Mouse (Mus musculus) midbrain, embryonic 11.5 days (tissue): Measurements from ENCODE around the gene Ogfod3. TPM values are rescaled to one million over a fixed set of nuclear protein-coding genes. Genes with fewer than 3 reads are reported as not detected.

Experiments
- ATAC-seq: fragments of 200-750 bp; cut with Nextera tagmentation; 2 replicates; pipeline ENCODE4 v1.8.0; 2017; ENCODE audit warnings: moderate TSS enrichment, moderate library complexity; ENCODE audit not compliant: low FRiP score
- DNase-seq: peaks from one replicate; pipeline ENCODE4 v3.0.0; 2015; ENCODE audit warnings: low spot score; ENCODE audit errors: missing footprints
- H3K27ac ChIP-seq: fragments of 300-500 bp; sonication (generic); 2 replicates; pipeline ENCODE4 v1.5.1; 2014; ENCODE audit warnings: low read depth, low read length
- H3K27me3 ChIP-seq: fragments of 300-500 bp; sonication (generic); 2 replicates; pipeline ENCODE4 v1.6.1; 2014; ENCODE audit warnings: mild to moderate bottlenecking, low read length, moderate library complexity, mixed read lengths; ENCODE audit not compliant: control insufficient read depth, insufficient read depth
- H3K36me3 ChIP-seq: fragments of 300-500 bp; sonication (generic); 2 replicates; pipeline ENCODE4 v1.6.1; 2014; ENCODE audit warnings: mild to moderate bottlenecking, low read length, moderate library complexity, mixed read lengths; ENCODE audit not compliant: control insufficient read depth, insufficient read depth
- H3K4me1 ChIP-seq: fragments of 300-500 bp; sonication (generic); 2 replicates; pipeline ENCODE4 v1.6.1; 2014; ENCODE audit warnings: low read length; ENCODE audit not compliant: control insufficient read depth, insufficient read depth
- H3K4me2 ChIP-seq: fragments of 300-500 bp; sonication (generic); 2 replicates; pipeline ENCODE4 v1.6.1; 2014; ENCODE audit warnings: mild to moderate bottlenecking, moderate library complexity
- H3K4me3 ChIP-seq: fragments of 300-500 bp; sonication (generic); 2 replicates; pipeline ENCODE4 v1.5.1; 2014; ENCODE audit warnings: low read depth, low read length
- H3K9ac ChIP-seq: fragments of 300-500 bp; sonication (generic); 2 replicates; pipeline ENCODE4 v1.6.1; 2014; ENCODE audit warnings: low read length
- H3K9me3 ChIP-seq: fragments of 300-500 bp; sonication (generic); 2 replicates; pipeline ENCODE4 v1.6.1; 2016; ENCODE audit warnings: low read length; ENCODE audit not compliant: control insufficient read depth
- WGBS: fragments of 180-500 bp; shearing (Covaris S2); extraction: QIAGEN DNeasy Blood & Tissue Kit; methylation state at CpG from one replicate; pipeline ENCODE4 v1.1.7; 2014; 5-methylcytosine and 5-hydroxymethylcytosine counted together
- polyA plus RNA-seq: library from polyadenylated mRNA; unstranded; fragments of >200 nt; fragmentation: Nextera tagmentation; extraction: Ambion mirVana; gene quantifications from 2 replicates; pipeline ENCODE4 v1.2.1, GENCODE M21; 2014

The Ogfod3 gene
- polyA plus RNA-seq, 1 experiment from 2014 or later = 21.5 TPM

DNA sequence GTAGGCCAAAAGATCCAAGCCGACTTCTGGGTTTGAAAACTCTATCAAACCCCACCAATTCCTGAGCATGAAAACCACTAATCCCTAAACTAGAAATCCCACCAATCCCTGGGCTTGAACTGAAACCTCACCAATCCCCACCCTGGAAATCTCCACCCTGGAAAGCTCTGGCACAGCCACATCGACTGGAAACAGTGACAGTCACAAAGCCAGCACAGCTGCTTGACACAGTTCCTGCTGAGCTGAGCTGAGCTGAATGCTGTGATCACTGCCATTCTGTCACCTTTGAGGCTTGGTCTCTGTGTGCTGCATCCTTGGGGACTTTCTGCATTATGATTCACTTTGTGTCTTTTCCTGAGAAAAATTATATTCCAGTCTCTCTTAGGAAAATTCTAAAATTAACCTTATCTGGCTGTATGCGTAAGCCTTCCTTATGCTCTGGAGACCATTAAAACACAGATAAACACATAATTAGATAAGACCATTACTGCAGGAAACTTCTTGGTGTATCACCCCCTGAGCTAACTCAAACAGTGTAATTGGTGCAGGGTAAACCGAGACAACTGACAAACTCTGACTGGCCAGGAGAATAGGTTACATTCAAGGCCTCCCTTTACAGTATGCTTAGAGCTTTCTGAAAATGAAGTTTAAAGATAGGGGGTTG is 27.2 kb upstream of the Ogfod3 start:
- no peak for DNase-seq
- no peaks in the 10 kb centered on the region for H3K27me3 ChIP-seq
- no peak for ATAC-seq
- H3K36me3 ChIP-seq = no peaks in the 10 kb centered on the region
- no peak overlapping the region for H3K4me3 ChIP-seq
- H3K9ac ChIP-seq = no peak overlapping the region
- no peak overlapping the region for H3K27ac ChIP-seq
- no peaks in the 10 kb centered on the region for H3K9me3 ChIP-seq
- H3K4me2 ChIP-seq = no peak overlapping the region
- 48% methylated on average over 4 of the region's 4 CpGs for WGBS
- peaks cover 17% of the 10 kb centered on the region for H3K4me1 ChIP-seq

DNA sequence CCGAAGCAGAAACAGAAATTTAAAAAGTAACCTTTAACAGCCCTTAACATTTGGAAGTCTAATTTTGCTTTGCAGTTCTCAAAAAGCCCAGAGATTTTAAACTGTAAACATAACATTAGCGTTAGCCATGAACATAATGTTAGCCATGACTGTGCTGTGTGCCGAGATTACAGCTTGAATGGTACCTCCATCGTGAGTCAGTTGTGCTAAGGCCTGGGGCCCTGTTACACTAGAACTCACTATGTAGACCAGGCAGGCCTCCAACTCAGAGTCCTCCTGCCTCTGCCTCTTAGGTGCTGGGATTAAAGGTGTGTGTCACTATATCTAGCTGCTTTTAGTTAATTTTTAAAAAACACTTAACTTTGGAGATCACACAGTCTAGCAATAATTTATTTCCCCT is 26.7 kb upstream of the Ogfod3 start:
- Histone ChIP-seq H3K27me3 (no peaks in the 10 kb centered on the region), H3K36me3 (no peaks in the 10 kb centered on the region), H3K9me3 (no peaks in the 10 kb centered on the region), H3K4me3 (no peak overlapping the region), H3K4me2 (no peak overlapping the region), H3K9ac (no peak overlapping the region), H3K27ac (no peak overlapping the region), H3K4me1 (peaks cover 14% of the 10 kb centered on the region)
- DNase-seq (no peak), ATAC-seq (no peak)
- 85% methylated on average over 4 of the region's 4 CpGs for WGBS

DNA sequence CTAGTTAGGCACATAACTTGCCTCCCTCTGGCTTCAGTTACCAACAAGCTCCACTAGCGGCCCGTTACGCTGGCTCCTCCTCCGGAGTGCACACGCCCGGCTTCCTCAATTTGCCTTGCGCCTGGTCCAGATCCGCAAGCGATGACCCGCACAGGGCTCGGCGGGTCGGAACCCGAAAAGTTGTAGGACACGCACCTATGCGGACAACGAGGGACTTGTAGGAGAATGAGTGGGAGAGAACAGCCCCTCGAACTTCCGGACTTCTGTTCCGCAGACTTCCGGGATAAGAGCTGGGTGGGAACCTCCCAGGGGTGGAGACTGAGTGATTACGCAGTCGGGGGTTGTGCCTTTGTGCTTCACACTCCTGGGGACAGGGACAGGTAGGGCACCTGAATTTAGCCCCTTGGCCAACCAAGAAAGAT is 24.5 kb upstream of the Ogfod3 start, which contains the start of gene Cybc1:
Cybc1 (minus strand) TSS at position 305 of the 422 bp plus-strand sequence.
- Histone ChIP-seq H3K9me3 (no peaks in the 10 kb centered on the region), H3K4me3 (peak within 1 kb of the TSS; percentile 77), H3K4me2 (peak within 1 kb of the TSS; percentile 84), H3K36me3 (peaks cover 14% of the 10 kb centered on the region), H3K9ac (peak within 1 kb of the TSS; percentile 75), H3K27me3 (no peaks in the 10 kb centered on the region), H3K4me1 (peaks cover 11% of the 10 kb centered on the region), H3K27ac (peak within 1 kb of the TSS; percentile 10; the same call in 1 of the 2 replicates)
- DNase-seq (peak; percentile 97), ATAC-seq (peak; percentile 88)
- WGBS = under 1% methylated on average over 23 of the region's 23 CpGs

DNA sequence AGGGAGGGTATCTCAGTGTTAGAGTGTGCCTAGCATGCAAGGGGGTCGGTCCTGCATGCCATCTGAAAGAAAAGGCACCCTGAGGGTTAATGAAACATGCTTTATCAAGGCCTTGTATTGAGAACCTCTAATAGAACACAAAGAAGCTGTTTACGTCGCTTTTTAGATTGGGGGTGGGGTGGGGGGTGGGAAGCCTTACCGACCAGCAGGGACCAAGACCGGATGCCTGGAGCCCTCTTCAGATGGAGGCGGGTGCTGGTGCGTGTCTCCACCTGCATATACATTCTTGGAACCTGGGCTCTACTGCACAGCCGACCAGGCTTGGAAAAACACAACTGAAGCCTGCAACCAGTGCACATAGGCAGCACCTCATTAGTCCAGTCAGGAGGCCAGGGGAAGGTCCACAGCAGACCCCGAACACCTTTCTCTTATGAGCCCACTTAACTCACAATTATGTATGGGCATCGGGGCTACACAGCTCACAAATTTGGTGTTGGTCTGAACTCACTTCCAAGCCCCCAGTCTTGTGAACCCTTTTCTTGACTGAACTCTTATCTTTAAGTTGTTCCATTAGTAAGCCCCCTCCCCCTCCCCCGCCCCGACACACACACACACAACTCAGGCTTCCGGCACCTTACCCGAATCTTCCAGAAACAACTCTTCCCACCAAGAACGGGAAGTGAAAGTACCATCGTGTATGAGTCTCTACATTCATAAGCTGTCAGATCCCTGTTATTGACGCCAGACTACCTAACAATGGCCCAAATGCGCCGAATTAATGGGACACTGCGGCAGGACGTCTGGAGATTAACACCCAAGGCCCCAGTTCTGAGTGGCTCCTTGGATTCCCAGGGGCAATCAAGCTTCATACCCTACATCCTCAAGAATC is 23.9 kb upstream of the Ogfod3 start:
- ATAC-seq = peak; percentile 8; the same call in 1 of the 2 replicates
- peak overlapping the region; percentile 84 for H3K4me2 ChIP-seq
- 36% methylated on average over 21 of the region's 21 CpGs for WGBS
- H3K27ac ChIP-seq = peak overlapping the region; percentile 10; the same call in 1 of the 2 replicates
- H3K9me3 ChIP-seq = no peaks in the 10 kb centered on the region
- peaks cover 15% of the 10 kb centered on the region for H3K36me3 ChIP-seq
- no peaks in the 10 kb centered on the region for H3K27me3 ChIP-seq
- peak overlapping the region; percentile 75 for H3K9ac ChIP-seq
- peaks cover 11% of the 10 kb centered on the region for H3K4me1 ChIP-seq
- DNase-seq = no peak
- H3K4me3 ChIP-seq = peak overlapping the region; percentile 77

DNA sequence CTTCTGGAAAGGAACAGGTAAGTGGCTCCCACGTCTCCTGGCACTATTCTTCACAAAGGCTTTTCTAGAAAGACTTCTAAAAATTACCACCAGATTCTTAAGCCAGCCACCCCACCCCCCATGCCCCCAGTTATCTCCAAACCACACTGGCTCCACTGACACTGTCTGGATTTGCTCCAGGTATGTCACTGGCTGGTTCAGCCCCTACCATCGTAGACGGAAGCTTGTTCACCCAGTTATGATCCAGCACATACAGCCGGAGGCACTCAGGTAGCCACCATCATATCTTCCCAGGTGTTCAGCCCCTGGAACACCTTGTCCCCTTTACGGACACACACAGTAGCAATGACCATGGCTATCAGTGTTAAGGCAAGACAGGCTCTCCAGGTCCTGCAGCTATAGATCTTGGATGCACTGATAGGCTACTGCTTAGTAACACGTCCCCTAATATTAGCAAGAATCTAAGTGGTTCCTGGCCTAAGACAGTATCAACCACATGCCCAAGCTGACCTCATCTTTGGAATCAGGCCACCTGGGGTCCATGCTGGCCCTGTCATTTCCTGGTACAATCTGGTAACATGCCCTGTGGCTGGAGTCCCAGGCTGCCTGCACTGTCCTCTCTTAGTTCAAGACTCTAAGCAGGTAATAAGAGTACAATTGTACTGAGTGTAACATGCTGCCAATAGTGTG is 17.0 kb upstream of the Ogfod3 start:
- Histone ChIP-seq H3K9me3 (no peaks in the 10 kb centered on the region), H3K4me3 (no peak overlapping the region), H3K9ac (no peak overlapping the region), H3K27ac (no peak overlapping the region), H3K36me3 (peaks cover 21% of the 10 kb centered on the region), H3K27me3 (no peaks in the 10 kb centered on the region), H3K4me2 (no peak overlapping the region), H3K4me1 (no peaks in the 10 kb centered on the region)
- DNase-seq (no peak), ATAC-seq (no peak)
- 91% methylated on average over 6 of the region's 6 CpGs for WGBS

DNA sequence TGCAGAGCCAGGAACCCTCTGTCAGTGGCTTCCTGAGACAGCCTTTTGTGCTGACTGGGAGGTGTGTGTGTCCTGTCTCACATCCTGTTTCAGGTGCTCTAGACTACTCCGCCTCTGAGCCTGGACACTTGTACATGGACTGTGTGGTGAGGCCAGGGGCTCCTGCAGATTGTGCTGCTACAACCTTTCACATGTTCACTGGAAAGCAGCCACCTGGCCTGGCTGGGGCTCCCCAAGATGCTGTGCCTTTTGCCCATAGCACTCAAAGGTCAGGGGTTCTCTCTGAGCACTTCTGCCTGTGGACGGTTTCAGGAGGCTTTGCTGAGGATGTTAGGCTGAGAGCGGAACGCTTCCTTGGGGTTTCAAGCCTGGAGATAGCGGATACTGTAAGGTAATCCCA is 16.3 kb upstream of the Ogfod3 start:
- H3K4me3 ChIP-seq = no peak overlapping the region
- H3K27me3 ChIP-seq = no peaks in the 10 kb centered on the region
- ATAC-seq (no peak), DNase-seq (peak; percentile 64)
- H3K4me2 ChIP-seq = no peak overlapping the region
- no peak overlapping the region for H3K9ac ChIP-seq
- WGBS = 86% methylated on average over 5 of the region's 5 CpGs
- peaks cover 19% of the 10 kb centered on the region for H3K36me3 ChIP-seq
- no peaks in the 10 kb centered on the region for H3K9me3 ChIP-seq
- no peaks in the 10 kb centered on the region for H3K4me1 ChIP-seq
- H3K27ac ChIP-seq = no peak overlapping the region

DNA sequence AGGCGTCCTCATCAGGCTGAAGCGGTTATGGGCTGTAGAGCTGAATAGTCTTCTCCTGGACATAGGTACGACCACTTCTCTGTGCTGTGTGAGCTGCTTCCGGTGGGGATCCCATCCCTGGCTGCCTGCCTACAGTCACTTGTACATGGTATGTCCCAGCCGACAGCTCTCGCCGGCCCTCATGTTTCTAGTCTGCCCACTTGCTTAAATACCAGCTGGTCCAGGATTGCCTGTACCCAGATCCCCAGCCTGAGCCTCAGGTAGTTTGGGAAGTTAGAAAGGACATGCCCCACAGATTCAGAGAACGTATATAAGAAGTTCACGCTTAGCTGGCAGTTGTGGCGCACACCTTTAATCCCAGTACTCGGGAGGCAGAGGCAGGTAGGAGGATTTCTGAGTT is 15.3 kb upstream of the Ogfod3 start:
- no peaks in the 10 kb centered on the region for H3K27me3 ChIP-seq
- no peak overlapping the region for H3K4me3 ChIP-seq
- 90% methylated on average over 11 of the region's 11 CpGs for WGBS
- DNase-seq (peak; percentile 76), ATAC-seq (no peak)
- no peaks in the 10 kb centered on the region for H3K4me1 ChIP-seq
- H3K36me3 ChIP-seq = peaks cover 12% of the 10 kb centered on the region
- H3K4me2 ChIP-seq = no peak overlapping the region
- no peak overlapping the region for H3K9ac ChIP-seq
- no peak overlapping the region for H3K27ac ChIP-seq
- H3K9me3 ChIP-seq = no peaks in the 10 kb centered on the region

DNA sequence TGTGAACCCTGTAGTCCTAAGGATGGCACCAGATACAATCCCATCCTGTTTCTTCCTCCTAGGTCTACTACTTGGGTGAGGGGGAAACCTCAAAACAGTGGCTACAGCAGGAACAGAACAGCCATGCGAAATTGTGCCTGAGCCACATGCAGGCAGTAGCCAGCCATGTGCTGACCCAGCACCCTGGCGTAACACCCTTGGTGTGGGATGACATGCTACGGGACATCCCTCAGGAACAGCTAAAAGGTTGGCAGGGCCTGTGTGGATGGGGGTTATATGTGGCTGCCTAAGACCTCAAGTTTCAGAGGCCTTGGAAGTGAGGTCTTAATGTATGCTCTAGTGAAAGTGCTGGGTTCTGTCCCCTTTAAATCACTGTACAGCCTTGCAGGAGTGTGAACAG is 12.3 kb upstream of the Ogfod3 start:
- no peaks in the 10 kb centered on the region for H3K9me3 ChIP-seq
- DNase-seq (peak; percentile 14), ATAC-seq (no peak)
- no peak overlapping the region for H3K4me3 ChIP-seq
- WGBS = 89% methylated on average over 3 of the region's 3 CpGs
- H3K36me3 ChIP-seq = no peaks in the 10 kb centered on the region; the same call in 1 of the 2 replicates
- H3K4me2 ChIP-seq = no peak overlapping the region
- H3K9ac ChIP-seq = no peak overlapping the region
- no peak overlapping the region for H3K27ac ChIP-seq
- H3K27me3 ChIP-seq = no peaks in the 10 kb centered on the region
- no peaks in the 10 kb centered on the region for H3K4me1 ChIP-seq

DNA sequence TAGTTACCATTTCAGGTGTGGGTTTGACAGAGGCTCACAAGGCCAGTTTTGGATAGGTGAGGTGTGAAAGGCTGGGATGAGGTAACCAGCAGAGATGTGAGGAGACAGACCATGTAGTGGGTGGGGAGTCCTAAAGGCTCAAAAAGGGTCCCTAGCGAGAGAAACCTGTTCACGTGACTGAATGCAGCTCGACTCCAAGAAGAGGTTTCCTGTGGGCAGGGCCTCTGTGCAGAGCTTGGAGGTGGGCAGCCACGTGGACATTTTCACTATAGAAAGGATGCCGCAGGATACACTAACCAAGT is 701 bp downstream of the Ogfod3 start:
- no peaks in the 10 kb centered on the region for H3K9me3 ChIP-seq
- DNase-seq (no peak), ATAC-seq (no peak)
- no peaks in the 10 kb centered on the region for H3K27me3 ChIP-seq
- no peak overlapping the region for H3K27ac ChIP-seq
- peaks cover 9% of the 10 kb centered on the region; the same call in 1 of the 2 replicates for H3K4me1 ChIP-seq
- WGBS = 2% methylated on average over 5 of the region's 5 CpGs
- H3K36me3 ChIP-seq = no peaks in the 10 kb centered on the region
- peak overlapping the region; percentile 78 for H3K4me3 ChIP-seq
- peak overlapping the region; percentile 66 for H3K4me2 ChIP-seq
- peak overlapping the region; percentile 81 for H3K9ac ChIP-seq
